Mouse (Mus musculus) naive thymus-derived CD4-positive, alpha-beta T cell, adult 5 months (primary cell): ENCODE data around the gene Axl. TPM values are rescaled to one million over a fixed set of nuclear protein-coding genes. Genes with fewer than 3 reads are reported as not detected.

Experiments
- polyA plus RNA-seq: library from polyadenylated mRNA; unstranded; fragments of 100-300 nt; shearing (Covaris generic); gene quantifications from one replicate; pipeline ENCODE4 v1.2.1, GENCODE M21; 2017

Axl gene
- polyA plus RNA-seq: 0.80 TPM

DNA sequence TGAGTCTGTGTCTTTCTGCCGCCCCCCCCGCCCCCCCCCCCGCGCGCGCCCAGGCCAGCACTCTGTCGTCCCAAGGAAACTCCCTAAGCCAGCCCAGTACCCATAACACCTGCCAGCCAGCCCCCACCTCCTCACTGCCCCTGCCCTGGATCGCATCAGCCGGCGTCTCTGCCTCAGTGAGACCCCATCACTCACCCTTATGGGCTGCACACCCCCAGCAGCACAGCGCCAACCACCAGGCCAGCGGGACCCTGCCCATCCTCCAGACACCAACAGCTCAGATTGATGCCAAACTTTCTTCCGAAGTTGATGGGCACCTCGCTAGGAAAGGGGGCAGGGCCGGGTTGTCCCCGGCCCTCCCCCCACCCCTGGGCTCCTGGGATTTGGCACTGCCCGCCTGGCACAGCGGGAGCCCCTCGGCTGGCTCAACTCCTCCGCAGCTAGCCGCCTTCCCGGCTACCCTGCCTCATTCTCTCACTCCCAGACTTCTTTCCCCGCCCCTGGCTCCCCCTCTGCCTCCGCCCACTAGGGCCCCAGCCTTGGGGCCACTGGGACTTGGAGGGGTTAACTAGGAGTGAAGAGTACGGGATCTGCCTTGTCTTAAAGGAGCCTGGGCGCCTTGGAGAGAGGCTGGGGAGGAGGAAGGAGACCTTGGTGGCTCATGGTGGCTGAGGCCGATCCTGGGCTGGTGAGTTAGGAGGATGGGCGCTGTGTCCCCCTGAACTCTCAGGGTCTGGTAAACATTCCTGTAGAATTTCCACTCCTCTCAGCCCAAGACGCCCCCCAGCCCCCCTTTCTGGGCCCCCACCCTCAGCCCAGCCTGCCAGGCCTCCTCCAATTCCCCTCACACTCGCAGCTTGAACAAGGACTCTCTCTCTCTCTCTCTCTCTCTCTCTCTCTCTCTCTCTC lies at the start of gene Axl:
Gene Axl, minus strand, starts transcription at position 486 of the 909 bp plus-strand sequence.

DNA sequence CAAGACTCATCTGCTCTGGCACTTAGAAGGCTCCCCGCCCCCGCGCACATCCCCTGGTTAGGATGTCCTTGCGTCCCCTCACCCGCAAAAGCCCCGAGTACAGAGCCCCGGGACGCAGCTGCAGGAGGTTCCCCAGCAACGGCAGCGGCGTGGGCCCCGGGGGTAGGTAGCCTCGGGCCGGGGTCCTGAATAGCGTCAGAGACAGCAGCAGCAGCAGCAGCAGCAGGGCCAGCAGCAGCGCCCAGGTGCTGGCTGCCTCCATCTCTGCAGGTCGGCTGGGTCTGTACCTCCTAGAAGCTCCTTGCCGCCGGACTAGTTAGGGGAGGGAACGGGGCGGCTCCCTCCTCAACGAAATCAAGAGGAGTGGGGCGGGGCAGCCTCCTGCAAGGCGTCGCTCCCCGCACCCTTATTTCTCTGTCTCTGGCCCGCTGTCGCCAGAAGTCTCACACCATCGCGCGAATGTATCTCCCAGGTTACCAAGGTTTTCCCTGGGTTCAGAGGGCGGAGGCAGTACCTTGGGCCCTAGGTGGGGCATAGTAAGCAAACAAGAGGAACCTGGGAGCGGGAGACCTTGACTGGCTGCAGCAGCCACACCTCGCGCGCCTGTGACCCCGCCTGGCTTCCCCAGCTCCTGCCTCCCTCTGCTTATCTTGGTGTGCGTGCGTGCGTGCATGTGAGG lies 27.9 kb upstream of the Axl start, which contains the start of gene Cyp2s1:
Gene Cyp2s1, minus strand, starts transcription at position 673 of the 679 bp plus-strand sequence.

DNA sequence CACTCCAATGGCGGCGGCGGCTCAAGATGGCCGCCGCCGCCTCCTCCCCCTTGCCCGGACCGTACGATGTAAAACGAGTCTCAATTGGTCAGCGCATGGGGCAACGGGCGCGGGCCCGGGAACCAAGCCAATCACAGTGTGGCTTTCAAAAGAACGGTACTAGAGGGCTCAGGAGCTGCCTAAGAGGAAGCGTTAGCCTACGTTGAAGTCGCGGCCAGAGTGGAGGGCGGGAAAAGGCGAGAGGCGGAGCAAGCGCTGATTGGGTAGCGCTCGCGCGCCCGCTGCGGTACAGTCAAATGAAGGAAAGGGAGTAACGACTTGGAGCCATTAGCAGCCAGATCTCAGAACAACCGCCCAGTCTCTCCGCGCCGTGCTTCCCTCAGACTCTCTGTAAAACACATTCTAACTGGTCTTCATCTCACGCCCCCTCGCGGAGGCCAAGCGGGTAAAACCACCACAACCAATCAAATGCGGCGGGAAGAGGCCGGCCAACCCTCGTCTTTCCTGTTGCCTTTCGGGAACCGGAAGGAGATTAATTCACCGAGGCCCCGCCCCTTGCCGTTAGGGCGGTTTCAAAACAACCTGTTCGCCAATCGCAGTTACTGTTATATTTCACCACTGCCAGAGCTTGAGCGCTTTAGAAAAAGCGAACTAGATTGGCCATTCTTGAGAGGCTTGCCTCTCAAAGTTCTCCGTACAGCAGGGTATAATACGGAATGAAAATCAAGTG lies 33.6 kb downstream of the Axl start, which contains the start of gene Hnrnpul1:
Gene Hnrnpul1, minus strand, starts transcription at position 20 of the 730 bp plus-strand sequence.

DNA sequence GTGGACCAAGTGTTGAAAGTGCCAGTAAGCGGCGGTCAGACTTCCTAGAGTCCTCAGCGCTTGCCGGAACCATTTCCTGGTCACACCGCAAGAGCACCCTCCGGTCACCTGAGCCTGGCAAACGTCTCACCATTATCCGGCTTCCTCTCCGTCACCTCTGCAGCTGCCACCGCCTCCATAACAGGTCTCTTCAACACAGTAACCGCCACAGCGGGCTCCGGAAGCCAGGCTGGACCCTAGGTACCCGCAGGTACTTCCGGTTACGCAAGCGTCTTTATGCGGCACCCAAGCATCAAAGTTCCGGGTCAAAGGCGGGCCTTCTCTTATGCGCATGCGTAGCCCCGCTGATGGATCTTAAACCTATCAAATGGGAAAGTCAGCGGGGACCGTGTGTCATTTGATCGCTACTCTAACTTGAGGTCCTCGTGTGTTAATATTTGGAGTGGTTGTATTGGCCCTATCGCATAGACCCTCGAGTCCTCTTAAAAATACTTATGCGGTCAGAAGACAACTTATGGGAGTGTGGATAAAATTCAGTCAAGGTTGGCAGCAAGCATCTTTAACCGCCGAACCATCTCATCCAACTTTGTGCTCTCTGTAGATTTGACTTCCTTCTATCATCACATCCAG lies 69.6 kb downstream of the Axl start, which contains the start of gene Ccdc97:
Gene Ccdc97, minus strand, starts transcription at position 301 of the 630 bp plus-strand sequence.

Other genes with a start within 250 kb of the Axl start
- not detected for gene Ceacam2, start 248.8 kb downstream of the Axl start, polyA plus RNA-seq
- not detected for gene Erich4, start 172.8 kb downstream of the Axl start, polyA plus RNA-seq
- 91.4 TPM for gene Dmac2, start 169.3 kb downstream of the Axl start, polyA plus RNA-seq
- gene B3gnt8, start 162.1 kb downstream of the Axl start, polyA plus RNA-seq: 0.49 TPM
- 36.7 TPM for gene Bckdha, start 129.7 kb downstream of the Axl start, polyA plus RNA-seq
- 64.7 TPM for gene Exosc5, start 129.5 kb downstream of the Axl start, polyA plus RNA-seq
- gene Tmem91, start 113.5 kb downstream of the Axl start, polyA plus RNA-seq: 2.7 TPM
- 23.7 TPM for gene B9d2, start 107.9 kb downstream of the Axl start, polyA plus RNA-seq
- gene Tgfb1, start 101.7 kb downstream of the Axl start, polyA plus RNA-seq: 114 TPM
- 52.1 TPM for gene Ccdc97, start 69.6 kb downstream of the Axl start, polyA plus RNA-seq
- 104 TPM for gene Hnrnpul1, start 33.9 kb downstream of the Axl start, polyA plus RNA-seq
- gene Cyp2s1, start 28.2 kb upstream of the Axl start, polyA plus RNA-seq: 14.6 TPM
- not detected for gene Cyp2b10, start 108.9 kb upstream of the Axl start, polyA plus RNA-seq